Mouse (Mus musculus): ENCODE data around the gene Jam3.

DNA sequence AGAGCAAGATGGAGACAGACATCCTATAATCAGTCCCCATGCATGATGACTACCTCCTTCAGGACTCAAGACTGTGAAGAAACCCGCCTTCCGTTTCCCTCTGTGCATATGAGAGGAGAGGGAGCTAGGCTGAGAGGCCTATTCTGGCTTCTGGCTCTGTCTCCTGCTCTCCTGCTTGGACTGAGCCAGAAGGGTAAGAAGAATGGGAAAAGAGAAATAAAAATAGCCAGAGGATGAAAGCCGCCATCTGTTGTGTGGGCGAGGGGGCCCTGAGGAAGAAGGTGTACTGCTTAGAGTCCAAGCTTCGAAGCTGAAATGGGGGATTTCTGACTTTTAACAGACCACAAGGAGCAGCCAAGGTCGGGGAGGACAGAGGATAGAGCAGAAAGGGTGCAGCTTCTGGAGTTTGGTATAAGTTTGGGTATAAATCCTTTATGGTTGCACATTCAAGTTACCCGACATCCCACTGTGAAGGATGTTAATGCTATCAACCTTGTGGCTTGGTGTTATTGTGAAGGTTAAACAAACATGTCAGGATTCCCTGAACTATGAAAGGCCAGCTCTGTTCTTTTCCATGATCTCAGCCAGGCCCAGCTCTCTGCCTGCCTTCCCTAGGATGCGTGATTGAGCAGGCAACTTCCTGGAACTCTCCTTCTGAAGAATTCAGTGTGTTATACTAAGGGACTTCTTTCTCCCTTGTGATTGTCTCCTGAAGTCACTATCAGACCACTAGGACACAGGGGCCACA, 46.4 kb upstream of the Jam3 start:
- TF ChIP-seq CTCF (conservative IDR thresholded peaks at IDR 0.05; ENCODE audit: insufficient read depth, insufficient read length, low read depth, low read length), result no peak
- TF ChIP-seq POLR2A (IDR thresholded peaks at IDR 0.05; ENCODE audit: low read depth, low read length), result no peak
